Mouse (Mus musculus) heart, embryonic 12.5 days (tissue): ENCODE results near the gene Aox2. TPM values are rescaled to one million over a fixed set of nuclear protein-coding genes. Genes with fewer than 3 reads are reported as not detected.
"Not testable (repeated sequence)": the region's sequence is repeated elsewhere in the genome, so short reads cannot be mapped to it uniquely, and the experiment has no call there.

Experiments used
- ATAC-seq: fragments of 200-750 bp; cut with Nextera tagmentation; 2 replicates; pipeline ENCODE4 v1.8.0; 2017; ENCODE audit warnings: moderate TSS enrichment, moderate library complexity; ENCODE audit not compliant: insufficient number of reproducible peaks, low FRiP score
- H3K27ac ChIP-seq: fragments of 300-500 bp; sonication (generic); 2 replicates; pipeline ENCODE4 v1.5.1; 2016; ENCODE audit warnings: mild to moderate bottlenecking, moderate library complexity; ENCODE audit not compliant: poor library complexity, severe bottlenecking
- H3K27me3 ChIP-seq: fragments of 300-500 bp; sonication (generic); replicated peaks from 2 replicates; pipeline ENCODE4 v1.6.1; 2016; ENCODE audit warnings: mild to moderate bottlenecking, moderate library complexity
- H3K36me3 ChIP-seq: fragments of 300-500 bp; sonication (generic); 2 replicates; pipeline ENCODE4 v1.6.1; 2016; ENCODE audit warnings: mild to moderate bottlenecking, moderate library complexity
- H3K4me1 ChIP-seq: fragments of 300-500 bp; sonication (generic); replicated peaks from 2 replicates; pipeline ENCODE4 v1.6.1; 2016; ENCODE audit warnings: mild to moderate bottlenecking
- H3K4me2 ChIP-seq: fragments of 300-500 bp; sonication (generic); 2 replicates; pipeline ENCODE4 v1.6.1; 2016; ENCODE audit warnings: mild to moderate bottlenecking, moderate library complexity
- H3K4me3 ChIP-seq: fragments of 300-500 bp; sonication (generic); 2 replicates; pipeline ENCODE4 v1.5.1; 2016; ENCODE audit warnings: mild to moderate bottlenecking
- H3K9ac ChIP-seq: fragments of 300-500 bp; sonication (generic); 2 replicates; pipeline ENCODE4 v1.6.1; 2016; ENCODE audit warnings: mild to moderate bottlenecking, moderate library complexity
- H3K9me3 ChIP-seq: fragments of 300-500 bp; sonication (generic); replicated peaks from 2 replicates; pipeline ENCODE4 v1.6.1; 2016; ENCODE audit warnings: mild to moderate bottlenecking, moderate library complexity
- WGBS: fragments of 180-500 bp; shearing (Covaris S2); methylation state at CpG from one replicate; pipeline ENCODE4 v1.1.7; 2016; 5-methylcytosine and 5-hydroxymethylcytosine counted together
- polyA plus RNA-seq: library from polyadenylated mRNA; unstranded; fragments of >200 nt; fragmentation: Nextera tagmentation; extraction: Ambion mirVana; gene quantifications from 2 replicates; pipeline ENCODE4 v1.2.1, GENCODE M21; 2016

Aox2 gene
- polyA plus RNA-seq, 1 experiment from 2014 or later: not detected

DNA sequence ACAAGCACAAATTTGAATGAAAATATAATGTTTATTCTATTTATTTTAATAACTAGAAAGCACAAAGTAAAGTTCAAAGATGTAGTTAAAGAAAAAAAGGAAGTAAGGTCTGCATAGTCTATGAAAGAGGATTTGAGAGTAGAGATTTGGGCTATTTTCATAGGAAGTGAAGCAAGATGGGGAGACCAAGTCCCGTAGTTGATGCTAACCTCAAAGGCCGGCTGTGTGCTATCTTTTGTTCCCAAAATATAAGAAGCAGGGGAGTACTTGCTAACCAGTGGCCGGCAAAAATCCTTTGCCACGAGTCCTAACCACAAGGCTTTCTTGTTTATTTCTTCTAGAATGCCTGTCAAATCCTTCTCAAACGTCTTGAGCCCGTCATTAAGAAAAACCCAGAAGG is 70.6 kb downstream of the Aox2 start:
- H3K27ac ChIP-seq: no peak overlapping the region
- no peak overlapping the region for H3K4me2 ChIP-seq
- 0 out of 2 replicates have a peak, but pooled peaks cover 4% of the 10 kb centered on the region for H3K4me1 ChIP-seq
- no peak for ATAC-seq
- WGBS: 69% methylated on average over 6 of the region's 6 CpGs
- no peaks in the 10 kb centered on the region for H3K27me3 ChIP-seq
- no peak overlapping the region for H3K9ac ChIP-seq
- H3K9me3 ChIP-seq: no peaks in the 10 kb centered on the region
- H3K4me3 ChIP-seq: no peak overlapping the region
- no peaks in the 10 kb centered on the region for H3K36me3 ChIP-seq

- no peaks in the 10 kb centered on the region for H3K9me3 ChIP-seq
- no peak overlapping the region for H3K27ac ChIP-seq
- H3K9ac ChIP-seq: no peak overlapping the region
- no peak for ATAC-seq
- H3K4me2 ChIP-seq: no peak overlapping the region
- 0 out of 2 replicates have a peak, but pooled peaks cover 4% of the 10 kb centered on the region for H3K4me1 ChIP-seq
- no peaks in the 10 kb centered on the region for H3K27me3 ChIP-seq
- no peaks in the 10 kb centered on the region for H3K36me3 ChIP-seq
- 52% methylated on average over 4 of the region's 4 CpGs for WGBS
- H3K4me3 ChIP-seq: no peak overlapping the region
Measured at GRCm38 (mm10) chr1:58353238-58353893, 75.2 kb downstream of the Aox2 start.

GRCm38 (mm10) chr1:58358958-58359901 is 81.1 kb downstream of the Aox2 start:
- Histone ChIP-seq H3K4me1 (peaks cover 3% of the 10 kb centered on the region; the same call in 1 of the 2 replicates), H3K4me2 (no peak overlapping the region), H3K4me3 (no peak overlapping the region), H3K36me3 (no peaks in the 10 kb centered on the region), H3K9me3 (0 out of 2 replicates have a peak, but pooled peaks cover 3% of the 10 kb centered on the region), H3K9ac (no peak overlapping the region), H3K27me3 (no peaks in the 10 kb centered on the region), H3K27ac (no peak overlapping the region)
- 72% methylated on average over 19 of the region's 19 CpGs for WGBS
- ATAC-seq: no peak; the same call in 1 of the 2 replicates

- no peaks in the 10 kb centered on the region for H3K36me3 ChIP-seq
- 26% methylated on average over 4 of the region's 4 CpGs for WGBS
- H3K9ac ChIP-seq: no peak overlapping the region
- H3K4me2 ChIP-seq: no peak overlapping the region
- H3K9me3 ChIP-seq: peaks cover 10% of the 10 kb centered on the region; the same call in 1 of the 2 replicates
- no peaks in the 10 kb centered on the region for H3K27me3 ChIP-seq
- peaks cover 3% of the 10 kb centered on the region; the same call in 1 of the 2 replicates for H3K4me1 ChIP-seq
- no peak for ATAC-seq
- no peak overlapping the region for H3K4me3 ChIP-seq
- no peak overlapping the region for H3K27ac ChIP-seq
Measured at GRCm38 (mm10) chr1:58362296-58362695, 84.2 kb downstream of the Aox2 start.

DNA sequence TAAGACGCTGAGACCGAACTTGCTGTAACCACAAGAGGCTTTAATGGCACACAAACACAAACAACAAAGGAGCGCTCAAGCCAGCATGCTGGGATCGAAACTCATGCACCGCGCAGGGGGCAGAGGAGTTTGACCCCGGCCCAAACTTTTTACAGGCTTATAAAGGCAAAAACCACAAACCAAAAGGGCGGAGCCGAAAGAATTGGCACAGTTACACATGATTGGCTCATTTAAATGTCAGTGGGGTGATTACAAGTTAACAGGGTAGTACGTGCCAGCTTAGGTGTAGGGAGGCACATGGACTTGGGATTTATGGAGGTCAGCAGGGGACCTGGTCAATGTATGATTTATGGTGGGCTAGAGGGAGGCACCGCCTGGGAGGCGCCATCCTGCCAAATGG is 86.4 kb downstream of the Aox2 start:
- Histone ChIP-seq H3K36me3 (no peaks in the 10 kb centered on the region), H3K4me3 (no peak overlapping the region), H3K9ac (no peak overlapping the region), H3K27ac (no peak overlapping the region), H3K27me3 (no peaks in the 10 kb centered on the region), H3K4me1 (peaks cover 3% of the 10 kb centered on the region; the same call in 1 of the 2 replicates), H3K9me3 (peaks cover 10% of the 10 kb centered on the region), H3K4me2 (no peak overlapping the region)
- ATAC-seq: no peak
- WGBS: 92% methylated on average over 12 of the region's 12 CpGs

GRCm38 (mm10) chr1:58365829-58366228 is 87.7 kb downstream of the Aox2 start:
- Histone ChIP-seq H3K4me2 (no peak overlapping the region), H3K36me3 (no peaks in the 10 kb centered on the region), H3K27ac (no peak overlapping the region), H3K4me1 (peaks cover 3% of the 10 kb centered on the region; the same call in 1 of the 2 replicates), H3K27me3 (no peaks in the 10 kb centered on the region), H3K9me3 (peaks cover 10% of the 10 kb centered on the region), H3K9ac (no peak overlapping the region), H3K4me3 (no peak overlapping the region)
- ATAC-seq: no peak
- WGBS: 90% methylated on average over 3 of the region's 3 CpGs

- ATAC-seq: no peak
- Histone ChIP-seq H3K36me3 (no peaks in the 10 kb centered on the region), H3K27ac (no peak overlapping the region), H3K4me1 (0 out of 2 replicates have a peak, but pooled peaks cover under 1% of the 10 kb centered on the region), H3K9me3 (peaks cover 10% of the 10 kb centered on the region), H3K4me2 (no peak overlapping the region), H3K4me3 (no peak overlapping the region), H3K27me3 (no peaks in the 10 kb centered on the region), H3K9ac (no peak overlapping the region)
- WGBS: 71% methylated on average over 12 of the region's 12 CpGs
Measured at GRCm38 (mm10) chr1:58366737-58367471, 88.8 kb downstream of the Aox2 start.

- Histone ChIP-seq H3K4me2 (no peak overlapping the region), H3K36me3 (no peaks in the 10 kb centered on the region), H3K4me1 (no peaks in the 10 kb centered on the region), H3K4me3 (no peak overlapping the region), H3K27ac (no peak overlapping the region), H3K9me3 (peaks cover 2% of the 10 kb centered on the region), H3K9ac (no peak overlapping the region), H3K27me3 (no peaks in the 10 kb centered on the region)
- 64% methylated on average over 2 of the region's 2 CpGs for WGBS
- ATAC-seq: no peak
Measured at GRCm38 (mm10) chr1:58369716-58370115, 91.6 kb downstream of the Aox2 start.

GRCm38 (mm10) chr1:58374266-58374665 is 96.1 kb downstream of the Aox2 start:
- H3K4me2 ChIP-seq, H3K36me3 ChIP-seq, H3K4me1 ChIP-seq, H3K27me3 ChIP-seq, H3K27ac ChIP-seq, H3K9ac ChIP-seq, H3K9me3 ChIP-seq, ATAC-seq, H3K4me3 ChIP-seq: not testable (repeated sequence)
- WGBS: 65% methylated on average over 2 of the region's 2 CpGs

DNA sequence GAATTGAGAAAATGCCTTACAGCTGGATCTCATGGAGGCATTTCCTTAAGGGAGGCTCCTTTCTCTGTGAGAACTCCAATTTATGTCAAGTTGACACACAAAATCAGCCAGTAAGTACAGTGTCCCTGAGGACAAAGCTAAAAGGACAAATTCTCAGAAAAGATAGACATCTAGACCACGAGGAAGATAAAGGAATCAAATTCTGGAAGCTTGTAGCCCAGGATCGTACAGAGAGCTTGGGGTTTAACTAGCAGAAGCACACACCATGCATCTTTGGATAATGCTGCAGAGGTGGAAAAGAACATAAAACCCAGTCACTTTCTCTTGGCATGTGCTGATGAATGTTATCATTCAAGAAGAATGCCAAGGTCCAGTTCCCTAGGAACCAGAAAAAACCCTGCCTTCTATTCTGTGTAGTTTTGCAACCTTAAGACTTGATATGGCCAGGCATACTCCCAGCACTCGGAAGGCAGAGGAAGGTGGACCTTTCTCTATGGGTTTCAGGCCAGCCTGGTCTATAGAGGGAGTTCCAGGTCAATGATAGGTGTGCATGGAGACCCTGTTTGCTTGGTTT is 97.5 kb downstream of the Aox2 start:
- no peak overlapping the region for H3K4me3 ChIP-seq
- no peaks in the 10 kb centered on the region for H3K9me3 ChIP-seq
- no peak overlapping the region for H3K9ac ChIP-seq
- ATAC-seq: no peak
- no peaks in the 10 kb centered on the region for H3K36me3 ChIP-seq
- peaks cover 6% of the 10 kb centered on the region; the same call in 1 of the 2 replicates for H3K4me1 ChIP-seq
- no peak overlapping the region for H3K27ac ChIP-seq
- 64% methylated on average over 3 of the region's 3 CpGs for WGBS
- no peaks in the 10 kb centered on the region for H3K27me3 ChIP-seq
- no peak overlapping the region for H3K4me2 ChIP-seq
